Mouse (Mus musculus): ENCODE measurements around the gene Olfr186. TPM values are rescaled to one million over a fixed set of nuclear protein-coding genes. Genes with fewer than 3 reads are reported as not detected.
"Not testable (repeated sequence)": the region's sequence is repeated elsewhere in the genome, so short reads cannot be mapped to it uniquely, and the experiment has no call there.

Gene Olfr186
- total RNA-seq (2021) = not detected
- long read RNA-seq, experiment 1 = 0 reads
- long read RNA-seq, experiment 2 = 0 reads

DNA sequence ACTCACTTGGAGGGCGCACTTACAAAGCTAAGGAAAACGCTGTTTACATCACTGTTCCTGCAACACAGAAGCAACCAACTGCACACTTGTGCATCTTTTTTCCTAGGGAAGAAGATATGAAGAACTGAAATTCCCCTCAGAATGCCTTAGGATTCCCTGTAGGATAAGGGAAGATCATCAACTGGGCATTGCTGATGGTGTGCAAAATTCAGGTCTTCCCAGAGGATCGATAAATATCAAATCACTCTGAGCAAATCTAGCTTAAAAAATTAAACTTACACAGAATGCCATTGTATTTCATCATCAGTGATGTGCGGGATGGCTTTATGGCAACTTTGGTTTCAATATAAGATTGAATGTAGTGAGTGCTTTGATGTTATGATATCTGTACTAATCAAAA lies at the start of gene Olfr186:
Olfr186 (minus strand) TSS at position 101 of the 400 bp plus-strand sequence.
- TF ChIP-seq CTCF (conservative IDR thresholded peaks at IDR 0.05) = no peak
- no peak within 1 kb of the TSS for H3K27ac ChIP-seq

DNA sequence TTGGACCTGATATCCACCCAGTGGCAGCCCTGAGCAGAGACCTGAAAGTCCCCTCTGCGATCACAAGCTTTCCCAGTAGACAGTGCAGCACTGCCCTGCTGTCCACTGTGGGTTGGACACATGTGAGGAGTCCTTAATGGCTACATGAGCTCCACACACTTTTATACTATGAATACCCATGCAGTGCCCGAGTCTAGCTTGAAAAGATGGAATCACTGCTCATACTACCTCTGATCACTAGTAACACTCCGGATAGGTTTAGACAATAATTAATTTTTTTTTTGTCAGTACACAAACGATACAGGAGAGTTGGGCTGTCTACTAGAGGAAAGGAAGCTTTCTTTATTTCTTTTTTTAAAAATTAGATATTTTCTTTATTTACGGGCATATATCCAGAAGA lies 47.8 kb upstream of the Olfr186 start, which contains the start of gene Olfr190:
Olfr190 (minus strand) TSS at position 101 of the 400 bp plus-strand sequence.
- no peak within 1 kb of the TSS for H3K4me3 ChIP-seq
- H3K27ac ChIP-seq = no peak within 1 kb of the TSS
- DNase-seq (ENCODE audit: low spot score in 2 of 2) = no peak
- no peak for TF ChIP-seq CTCF (conservative IDR thresholded peaks at IDR 0.05)

More for the DNA sequence above, at the start of gene Olfr186:
- no peak within 1 kb of the TSS for H3K4me3 ChIP-seq
- DNase-seq (ENCODE audit: low spot score in 2 of 2) = no peak

DNA sequence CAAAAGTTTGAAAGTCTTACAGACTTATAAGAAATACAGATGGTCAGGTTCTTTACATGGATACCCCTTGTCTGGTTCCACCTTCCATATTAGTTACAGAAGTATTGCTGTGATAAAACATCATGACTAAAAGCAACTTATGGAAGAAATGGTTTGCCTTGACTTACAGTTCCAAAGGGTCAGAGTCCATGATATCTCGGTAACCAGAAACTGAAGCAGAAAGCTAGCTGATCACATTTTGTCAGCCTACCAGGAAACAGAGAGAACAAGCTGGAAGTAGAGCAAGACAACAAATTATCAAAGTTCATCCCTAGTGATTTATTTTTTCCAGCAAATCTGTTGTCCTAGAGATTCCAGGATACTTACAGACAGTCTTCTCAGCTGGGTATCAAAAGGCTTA lies 43.4 kb upstream of the Olfr186 start:
- Histone ChIP-seq H3K27ac (no peak overlapping the region), H3K4me3 (no peak overlapping the region)
- DNase-seq (ENCODE audit: low spot score in 2 of 2) = no peak
- no peak for TF ChIP-seq CTCF (conservative IDR thresholded peaks at IDR 0.05)

DNA sequence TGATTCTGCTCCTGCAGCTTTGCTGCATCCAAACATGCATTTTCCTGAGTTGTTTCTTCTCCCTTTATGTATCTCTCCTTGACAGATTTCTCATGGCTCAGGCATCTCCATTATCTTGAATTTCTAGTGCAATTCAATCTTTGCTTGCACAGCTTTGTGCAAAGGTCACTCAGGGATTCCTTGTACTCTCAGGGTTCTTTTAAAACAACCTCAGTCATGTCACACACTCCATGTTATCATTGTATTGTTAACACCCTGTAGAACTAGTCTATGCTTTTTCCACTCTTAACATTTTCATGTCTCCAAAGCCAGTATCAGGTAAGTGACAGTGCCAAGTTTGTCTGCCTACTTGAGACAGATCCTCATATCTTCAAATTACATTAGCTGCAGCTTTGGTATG lies 41.7 kb upstream of the Olfr186 start:
- Histone ChIP-seq H3K4me3 (no peak overlapping the region), H3K27ac (no peak overlapping the region)
- no peak for DNase-seq (ENCODE audit: low spot score in 2 of 2)
- TF ChIP-seq CTCF (conservative IDR thresholded peaks at IDR 0.05) = no peak

DNA sequence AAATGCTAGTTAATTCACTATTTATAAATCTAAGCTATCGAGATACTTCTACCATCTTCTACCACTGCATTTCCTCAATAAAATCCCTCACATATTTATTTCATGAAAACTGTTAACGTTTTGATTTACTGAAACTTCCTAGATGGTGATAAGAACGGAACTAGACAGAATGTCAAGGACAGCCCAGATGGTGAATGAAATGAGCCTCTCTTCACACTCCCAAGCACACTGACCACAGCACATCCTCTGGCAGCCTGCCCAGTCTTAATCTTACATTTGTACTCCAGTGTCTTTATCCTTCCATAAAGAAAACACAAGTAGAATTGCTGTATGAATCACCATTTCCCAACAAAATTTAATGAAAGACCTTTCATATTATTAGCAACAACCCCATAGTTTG lies 32.3 kb upstream of the Olfr186 start:
- H3K4me3 ChIP-seq; H3K27ac ChIP-seq; DNase-seq (ENCODE audit: low spot score in 2 of 2): not testable (repeated sequence)

DNA sequence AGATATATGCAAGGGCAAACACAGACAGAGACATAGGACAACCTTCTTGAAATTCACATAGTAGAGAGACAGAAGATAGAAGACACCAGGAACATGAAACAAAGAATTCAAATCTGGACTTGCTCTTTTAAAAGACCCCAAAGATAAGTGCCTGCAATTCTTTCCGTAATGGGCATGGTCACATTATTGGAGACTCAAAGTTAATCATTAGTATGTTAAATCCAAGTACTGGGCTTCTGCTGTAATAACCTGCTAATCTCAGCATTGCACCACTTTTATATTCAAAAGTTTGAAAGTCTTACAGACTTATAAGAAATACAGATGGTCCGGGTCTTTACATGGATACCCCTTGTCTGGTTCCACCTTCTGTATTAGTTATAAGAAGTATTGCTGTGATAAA lies 19.2 kb upstream of the Olfr186 start:
- not testable (repeated sequence) for H3K4me3 ChIP-seq; DNase-seq (ENCODE audit: low spot score in 2 of 2); H3K27ac ChIP-seq

DNA sequence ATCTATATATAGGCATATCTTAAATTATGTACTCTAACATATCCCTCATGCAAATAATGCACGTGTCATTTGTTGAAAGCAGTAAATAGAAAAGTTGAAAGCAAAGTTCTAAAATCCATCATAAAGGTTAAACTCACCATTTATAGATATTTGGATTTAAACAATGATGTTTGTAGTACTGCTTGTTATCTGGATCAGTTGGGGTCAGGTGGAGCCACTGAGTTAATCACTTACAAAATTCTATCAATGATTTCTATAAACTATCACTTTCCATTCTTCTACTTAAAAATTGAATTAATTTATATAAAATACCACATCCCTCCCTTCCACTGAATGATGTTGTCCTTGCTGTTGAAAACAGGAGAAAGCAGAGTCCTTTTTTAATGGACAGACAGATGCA lies 18.8 kb upstream of the Olfr186 start:
- Histone ChIP-seq H3K27ac (no peak overlapping the region), H3K4me3 (no peak overlapping the region)
- no peak for DNase-seq (ENCODE audit: low spot score in 2 of 2)
- TF ChIP-seq CTCF (conservative IDR thresholded peaks at IDR 0.05) = no peak

DNA sequence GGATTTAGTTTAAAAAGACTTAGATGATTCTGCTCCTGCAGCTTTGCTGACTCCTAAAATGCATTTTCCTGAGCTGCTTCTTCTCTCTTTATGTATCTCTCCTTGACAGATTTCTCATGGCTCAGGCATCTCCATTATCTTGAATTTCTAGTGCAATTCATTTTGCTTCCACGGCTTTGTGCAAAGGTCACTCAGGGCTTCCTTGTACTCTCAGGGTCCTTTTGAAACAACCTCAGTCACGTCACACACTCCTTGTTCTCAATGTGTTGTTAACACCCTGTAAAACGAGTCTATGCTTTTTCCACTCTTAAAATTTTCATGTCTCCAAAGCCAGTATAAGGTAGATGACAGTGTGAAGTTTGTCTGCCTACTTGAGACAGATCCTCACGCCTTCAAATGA lies 17.5 kb upstream of the Olfr186 start:
- DNase-seq (ENCODE audit: low spot score in 2 of 2) = no peak
- no peak for TF ChIP-seq CTCF (conservative IDR thresholded peaks at IDR 0.05)
- H3K27ac ChIP-seq = no peak overlapping the region
- no peak overlapping the region for H3K4me3 ChIP-seq

DNA sequence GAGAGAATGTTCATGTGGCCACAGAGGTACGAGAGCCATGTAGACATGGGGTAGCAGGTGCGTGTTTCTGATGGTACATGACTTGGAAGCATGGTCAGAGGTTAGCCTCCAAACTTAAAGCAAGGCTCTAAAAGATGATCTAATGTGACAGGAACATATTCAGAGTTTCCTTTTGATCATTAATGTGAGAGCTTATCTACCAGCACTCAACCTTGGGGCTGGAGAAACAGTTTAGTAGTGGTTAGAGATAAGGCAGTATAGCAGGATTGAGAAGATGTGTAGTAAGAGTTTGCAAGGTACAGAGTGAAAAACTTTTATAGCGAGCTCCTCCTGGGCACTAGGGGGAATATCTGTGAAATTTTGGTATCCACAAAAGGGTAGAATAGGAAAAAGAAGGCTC lies 15.7 kb upstream of the Olfr186 start:
- no peak overlapping the region for H3K4me3 ChIP-seq
- no peak for DNase-seq (ENCODE audit: low spot score in 2 of 2)
- no peak for TF ChIP-seq CTCF (conservative IDR thresholded peaks at IDR 0.05)

DNA sequence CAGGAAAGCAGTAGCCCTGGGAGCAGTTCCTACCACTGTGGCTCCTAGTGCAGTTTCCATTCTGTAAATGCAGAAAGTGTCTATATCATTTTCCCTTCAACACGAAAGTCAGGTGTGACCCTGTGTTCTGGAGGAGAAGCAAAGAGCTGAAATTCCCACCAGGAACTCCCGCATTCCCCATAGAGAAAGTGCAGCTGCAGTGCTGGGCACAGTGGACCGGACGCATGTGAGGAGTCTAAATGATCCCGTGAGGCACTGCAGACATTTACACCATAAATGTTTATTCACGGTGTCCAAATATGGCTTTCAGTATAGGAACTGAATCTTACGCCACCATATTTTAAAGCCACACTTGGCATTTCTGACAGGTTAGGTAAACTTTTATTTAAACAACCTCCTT lies 9.6 kb upstream of the Olfr186 start, which contains the start of gene Olfr187:
Olfr187 (minus strand) TSS at position 58 of the 400 bp plus-strand sequence.
- H3K27ac ChIP-seq = no peak within 1 kb of the TSS
- H3K4me3 ChIP-seq = no peak within 1 kb of the TSS
- no peak for TF ChIP-seq CTCF (conservative IDR thresholded peaks at IDR 0.05)
- no peak for DNase-seq (ENCODE audit: low spot score in 2 of 2)

More for the DNA sequence above, 15.7 kb upstream of the Olfr186 start:
- H3K27ac ChIP-seq = no peak overlapping the region

DNA sequence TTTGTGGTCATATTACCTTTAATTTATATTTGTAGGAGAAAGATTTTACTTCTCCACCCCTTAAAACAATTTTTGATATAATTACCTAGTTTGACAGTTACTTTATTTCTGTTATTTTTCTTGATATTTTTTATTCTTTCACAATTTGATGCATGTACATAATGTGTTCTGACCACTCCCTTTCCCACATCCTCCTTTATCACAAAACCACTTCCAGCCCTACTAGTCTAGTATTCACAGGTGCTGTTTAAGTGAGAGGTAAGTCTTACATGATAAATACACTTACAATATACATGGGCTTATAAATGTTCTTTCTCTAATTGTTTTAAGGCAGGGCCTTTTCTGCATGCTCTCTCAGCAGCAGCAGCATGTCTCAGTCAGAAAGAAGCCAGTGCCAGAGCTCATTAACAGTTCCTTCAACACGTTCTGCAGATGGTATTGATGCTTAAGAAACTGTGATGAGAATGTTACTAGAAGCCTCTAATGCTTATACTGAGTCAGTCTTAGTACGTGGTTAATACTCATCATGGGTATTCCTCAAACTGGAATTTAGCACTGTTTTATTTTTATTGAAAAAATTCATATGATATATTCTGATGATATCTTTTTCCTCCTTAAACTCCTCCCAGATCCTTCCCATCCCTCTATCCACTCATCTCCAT lies 16.6 kb downstream of the Olfr186 start:
- Histone ChIP-seq H3K4me3 (no peak overlapping the region), H3K27ac (no peak overlapping the region)
- no peak for TF ChIP-seq CTCF (conservative IDR thresholded peaks at IDR 0.05)
- no peak for DNase-seq (ENCODE audit: low spot score in 2 of 2)

DNA sequence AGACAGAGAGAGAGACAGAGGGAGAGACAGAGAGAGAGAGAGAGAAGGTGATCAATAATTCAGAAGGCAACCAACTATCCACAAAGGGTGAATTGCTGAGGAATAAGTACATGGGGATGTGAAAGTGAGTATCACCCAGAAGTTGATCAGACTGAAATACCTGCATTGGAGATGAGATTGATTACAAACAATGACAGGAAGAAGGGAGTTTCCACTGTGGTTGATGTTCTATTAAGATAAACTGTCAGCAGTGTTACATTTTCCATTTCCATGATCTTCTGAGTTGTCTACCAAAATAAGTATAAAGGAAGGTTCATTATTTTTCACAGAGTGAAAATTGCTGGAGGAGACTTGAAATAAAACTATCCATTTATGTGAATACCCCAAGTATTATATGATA lies 22.9 kb downstream of the Olfr186 start:
- TF ChIP-seq CTCF (conservative IDR thresholded peaks at IDR 0.05) = no peak
- Histone ChIP-seq H3K27ac (no peak overlapping the region), H3K4me3 (no peak overlapping the region)
- DNase-seq (ENCODE audit: low spot score in 2 of 2) = no peak

DNA sequence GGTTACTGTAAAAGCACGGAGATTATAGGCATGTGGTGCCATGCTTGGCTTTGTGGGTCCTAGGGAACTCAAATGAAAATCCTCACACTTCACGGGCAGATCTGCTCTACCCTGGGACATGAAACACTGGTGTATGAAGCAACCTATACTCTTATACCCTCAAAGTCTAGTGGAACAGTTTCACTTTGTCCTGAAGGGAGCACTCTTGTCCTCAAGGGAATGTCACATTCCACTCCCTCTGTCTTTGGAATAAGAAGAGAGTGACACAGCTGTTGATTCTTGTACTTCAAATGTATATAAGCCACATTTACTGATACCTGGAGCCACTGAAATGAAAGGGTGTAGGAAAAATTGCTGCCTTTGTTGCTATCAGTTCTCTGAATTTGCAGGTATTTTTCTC lies 35.0 kb downstream of the Olfr186 start, which contains the start of gene Olfr183:
Olfr183 (plus strand) TSS at position 301 of the 400 bp plus-strand sequence.
- no peak for TF ChIP-seq CTCF (conservative IDR thresholded peaks at IDR 0.05)
- no peak within 1 kb of the TSS for H3K27ac ChIP-seq
- no peak within 1 kb of the TSS for H3K4me3 ChIP-seq
- DNase-seq (ENCODE audit: low spot score in 2 of 2) = no peak

Other genes starting within 250 kb of the Olfr186 start
- gene Olfr173, start 230.0 kb downstream of the Olfr186 start, total RNA-seq (2021) = not detected
- gene Olfr175-ps1, start 203.5 kb downstream of the Olfr186 start, total RNA-seq (2021) = not detected
- gene Olfr177, start 155.5 kb downstream of the Olfr186 start, total RNA-seq (2021) = not detected
- not detected for gene Olfr178, start 138.2 kb downstream of the Olfr186 start, total RNA-seq (2021)
- not detected for gene Olfr181, start 101.5 kb downstream of the Olfr186 start, total RNA-seq (2021)
- gene Olfr180, start 100.9 kb downstream of the Olfr186 start, total RNA-seq (2021) = not detected
- not detected for gene Olfr183, start 34.9 kb downstream of the Olfr186 start, total RNA-seq (2021)
- gene Olfr187, start 9.5 kb upstream of the Olfr186 start, total RNA-seq (2021) = not detected
- gene Olfr190, start 47.7 kb upstream of the Olfr186 start, total RNA-seq (2021) = not detected
- not detected for gene Olfr191, start 59.5 kb upstream of the Olfr186 start, total RNA-seq (2021)
- gene Olfr193, start 81.6 kb upstream of the Olfr186 start, total RNA-seq (2021) = not detected
- gene Olfr194, start 90.8 kb upstream of the Olfr186 start, total RNA-seq (2021) = not detected
- gene Olfr195, start 116.8 kb upstream of the Olfr186 start, total RNA-seq (2021) = not detected
- not detected for gene Olfr196, start 140.2 kb upstream of the Olfr186 start, total RNA-seq (2021)
- not detected for gene Olfr198, start 173.2 kb upstream of the Olfr186 start, total RNA-seq (2021)
- gene Olfr199, start 189.5 kb upstream of the Olfr186 start, total RNA-seq (2021) = not detected
- gene Olfr201, start 242.3 kb upstream of the Olfr186 start, total RNA-seq (2021) = not detected